Mouse (Mus musculus) spleen, postnatal 10 days (tissue): ENCODE measurements around the gene Pou2af1.

Experiments used
- DNase-seq, 2 experiments: peaks; one replicate each; pipeline ENCODE4 v3.0.0; 2021 to 2022; ENCODE audit warnings: low spot score in 2 of 2

Gene Pou2af1

GRCm38 (mm10) chr9:51213023-51213728 is at the start of gene Pou2af1:
Gene Pou2af1 (plus strand): TSS chr9:51213708.
- peak; percentile 26 to 78 for DNase-seq

GRCm38 (mm10) chr9:51163989-51164388 is 49.5 kb upstream of the Pou2af1 start:
- no peak for DNase-seq

- no peak for DNase-seq
Measured at GRCm38 (mm10) chr9:51165312-51166180, 48.0 kb upstream of the Pou2af1 start, which contains the start of gene Gm32742. Gene Gm32742 (minus strand): TSS chr9:51165517.

- peak in 1 of 2 experiments; percentile 45 for DNase-seq
Measured at GRCm38 (mm10) chr9:51167954-51168353, 45.6 kb upstream of the Pou2af1 start.

- no peak for DNase-seq
Measured at GRCm38 (mm10) chr9:51168698-51169097, 44.8 kb upstream of the Pou2af1 start.

GRCm38 (mm10) chr9:51169133-51169532 is 44.4 kb upstream of the Pou2af1 start:
- no peak for DNase-seq

GRCm38 (mm10) chr9:51170298-51170697 is 43.2 kb upstream of the Pou2af1 start:
- DNase-seq = no peak

GRCm38 (mm10) chr9:51174890-51175464 is 38.5 kb upstream of the Pou2af1 start:
- DNase-seq = no peak

GRCm38 (mm10) chr9:51175722-51176121 is 37.8 kb upstream of the Pou2af1 start:
- DNase-seq = no peak

- DNase-seq = peak in 1 of 2 experiments; percentile 44
Measured at GRCm38 (mm10) chr9:51178297-51178696, 35.2 kb upstream of the Pou2af1 start.

GRCm38 (mm10) chr9:51180621-51181020 is 32.9 kb upstream of the Pou2af1 start:
- DNase-seq = no peak

GRCm38 (mm10) chr9:51182716-51183710 is 30.5 kb upstream of the Pou2af1 start:
- DNase-seq = peak in 1 of 2 experiments; percentile 34

- no peak for DNase-seq
Measured at GRCm38 (mm10) chr9:51185386-51185785, 28.1 kb upstream of the Pou2af1 start.

GRCm38 (mm10) chr9:51185871-51186270 is 27.6 kb upstream of the Pou2af1 start:
- DNase-seq = no peak

- no peak for DNase-seq
Measured at GRCm38 (mm10) chr9:51190655-51191054, 22.9 kb upstream of the Pou2af1 start.

- DNase-seq = no peak
Measured at GRCm38 (mm10) chr9:51194790-51195189, 18.7 kb upstream of the Pou2af1 start.

GRCm38 (mm10) chr9:51208974-51209332 is 4.6 kb upstream of the Pou2af1 start:
- no peak for DNase-seq

- DNase-seq = no peak
Measured at GRCm38 (mm10) chr9:51211191-51211590, 2.3 kb upstream of the Pou2af1 start.

- DNase-seq = peak in 1 of 2 experiments; percentile 20
Measured at GRCm38 (mm10) chr9:51213729-51214237, 275 bp downstream of the Pou2af1 start.

GRCm38 (mm10) chr9:51215311-51215710 is 1.8 kb downstream of the Pou2af1 start:
- DNase-seq = no peak

GRCm38 (mm10) chr9:51215949-51216348 is 2.4 kb downstream of the Pou2af1 start:
- DNase-seq = no peak
